Mouse (Mus musculus) embryonic facial prominence, embryonic 10.5 days (tissue): Measurements from ENCODE around the gene Gxylt2. TPM values are rescaled to one million over a fixed set of nuclear protein-coding genes. Genes with fewer than 3 reads are reported as not detected.

Experiments
- DNase-seq: peaks from one replicate; pipeline ENCODE4 v3.0.0-alpha.2; 2017; ENCODE audit warnings: low spot score
- H3K27ac ChIP-seq: fragments of 300-500 bp; sonication (generic); replicated peaks from 2 replicates; pipeline ENCODE4 v1.5.1; 2016; ENCODE audit warnings: mild to moderate bottlenecking
- H3K27me3 ChIP-seq: fragments of 300-500 bp; sonication (generic); replicated peaks from 2 replicates; pipeline ENCODE4 v1.6.1; 2016; ENCODE audit warnings: low read depth, mild to moderate bottlenecking; ENCODE audit not compliant: poor library complexity, severe bottlenecking
- H3K36me3 ChIP-seq: fragments of 300-500 bp; sonication (generic); replicated peaks from 2 replicates; pipeline ENCODE4 v1.6.1; 2016; ENCODE audit warnings: mild to moderate bottlenecking, moderate library complexity
- H3K4me1 ChIP-seq: fragments of 300-500 bp; sonication (generic); 2 replicates; pipeline ENCODE4 v1.6.1; 2016
- H3K4me3 ChIP-seq: fragments of 300-500 bp; sonication (generic); 2 replicates; pipeline ENCODE4 v1.5.1; 2016; ENCODE audit warnings: mild to moderate bottlenecking, moderate library complexity
- H3K9me3 ChIP-seq: fragments of 300-500 bp; sonication (generic); 2 replicates; pipeline ENCODE4 v1.6.1; 2016; ENCODE audit warnings: mild to moderate bottlenecking
- WGBS: fragments of 180-500 bp; shearing (Covaris S2); methylation state at CpG from one replicate; pipeline ENCODE4 v1.1.7; 2016; 5-methylcytosine and 5-hydroxymethylcytosine counted together
- polyA plus RNA-seq: library from polyadenylated mRNA; unstranded; fragments of >200 nt; fragmentation: Nextera tagmentation; extraction: Ambion mirVana; gene quantifications from 2 replicates; pipeline ENCODE4 v1.2.1, GENCODE M21; 2016

The Gxylt2 gene
- polyA plus RNA-seq, 1 experiment from 2014 or later = 3.6 TPM

- 89% methylated on average over 6 of the region's 6 CpGs for WGBS
- H3K27ac ChIP-seq = no peak overlapping the region
These were observed 15.6 kb downstream of the Gxylt2 start for GRCm38 (mm10) chr6:100720098-100720501.

GRCm38 (mm10) chr6:100720882-100721721, 16.6 kb downstream of the Gxylt2 start:
- no peak overlapping the region for H3K4me3 ChIP-seq
- WGBS = 51% methylated on average over 17 of the region's 17 CpGs
- no peaks in the 10 kb centered on the region for H3K9me3 ChIP-seq
- peaks cover 36% of the 10 kb centered on the region for H3K27me3 ChIP-seq
- H3K27ac ChIP-seq = no peak overlapping the region
- no peaks in the 10 kb centered on the region for H3K36me3 ChIP-seq
- peaks cover 33% of the 10 kb centered on the region for H3K4me1 ChIP-seq
- DNase-seq = no peak

More at GRCm38 (mm10) chr6:100720098-100720501, 15.6 kb downstream of the Gxylt2 start:
- DNase-seq = no peak
- H3K36me3 ChIP-seq = no peaks in the 10 kb centered on the region
- no peak overlapping the region for H3K4me3 ChIP-seq
- H3K27me3 ChIP-seq = peaks cover 36% of the 10 kb centered on the region
- no peaks in the 10 kb centered on the region for H3K9me3 ChIP-seq
- peaks cover 32% of the 10 kb centered on the region for H3K4me1 ChIP-seq

DNA sequence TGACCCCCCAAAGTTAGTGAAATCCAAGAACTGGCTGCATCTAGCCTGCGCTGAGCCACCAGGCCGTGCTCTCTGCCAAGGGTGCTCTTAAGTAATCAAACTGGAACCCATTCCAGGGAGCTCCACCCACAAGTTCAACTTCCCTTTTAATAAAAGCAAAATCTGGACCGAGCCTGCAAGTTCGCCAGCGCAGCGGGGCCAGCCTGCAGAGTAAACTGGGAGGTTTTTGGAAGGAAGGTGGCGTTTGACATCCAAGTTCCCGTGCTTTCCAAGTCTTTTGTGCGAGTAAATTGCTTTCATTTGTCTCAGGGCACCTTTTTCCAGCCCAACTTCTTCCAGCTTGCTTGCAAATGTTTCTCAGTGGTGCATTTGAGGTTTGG, 27.5 kb downstream of the Gxylt2 start:
- Histone ChIP-seq H3K36me3 (0 out of 2 replicates have a peak, but pooled peaks cover 4% of the 10 kb centered on the region), H3K4me1 (peaks cover 34% of the 10 kb centered on the region), H3K9me3 (no peaks in the 10 kb centered on the region), H3K27ac (peak overlapping the region; percentile 65), H3K4me3 (no peak overlapping the region), H3K27me3 (no peaks in the 10 kb centered on the region)
- 65% methylated on average over 9 of the region's 9 CpGs for WGBS
- peak; percentile 24 for DNase-seq

GRCm38 (mm10) chr6:100732376-100733021, 28.0 kb downstream of the Gxylt2 start:
- Histone ChIP-seq H3K27me3 (no peaks in the 10 kb centered on the region), H3K4me1 (peaks cover 34% of the 10 kb centered on the region), H3K27ac (peak overlapping the region; percentile 65), H3K36me3 (0 out of 2 replicates have a peak, but pooled peaks cover 4% of the 10 kb centered on the region), H3K4me3 (no peak overlapping the region), H3K9me3 (no peaks in the 10 kb centered on the region)
- peak; percentile 73 for DNase-seq
- WGBS = 46% methylated on average over 12 of the region's 12 CpGs

GRCm38 (mm10) chr6:100733218-100733617, 28.7 kb downstream of the Gxylt2 start:
- H3K4me1 ChIP-seq = peaks cover 34% of the 10 kb centered on the region
- H3K4me3 ChIP-seq = no peak overlapping the region
- no peak for DNase-seq
- no peaks in the 10 kb centered on the region for H3K27me3 ChIP-seq
- no peaks in the 10 kb centered on the region for H3K9me3 ChIP-seq
- 0 out of 2 replicates have a peak, but pooled peaks cover 4% of the 10 kb centered on the region for H3K36me3 ChIP-seq
- WGBS = 90% methylated on average over 10 of the region's 10 CpGs
- no peak overlapping the region for H3K27ac ChIP-seq

DNA sequence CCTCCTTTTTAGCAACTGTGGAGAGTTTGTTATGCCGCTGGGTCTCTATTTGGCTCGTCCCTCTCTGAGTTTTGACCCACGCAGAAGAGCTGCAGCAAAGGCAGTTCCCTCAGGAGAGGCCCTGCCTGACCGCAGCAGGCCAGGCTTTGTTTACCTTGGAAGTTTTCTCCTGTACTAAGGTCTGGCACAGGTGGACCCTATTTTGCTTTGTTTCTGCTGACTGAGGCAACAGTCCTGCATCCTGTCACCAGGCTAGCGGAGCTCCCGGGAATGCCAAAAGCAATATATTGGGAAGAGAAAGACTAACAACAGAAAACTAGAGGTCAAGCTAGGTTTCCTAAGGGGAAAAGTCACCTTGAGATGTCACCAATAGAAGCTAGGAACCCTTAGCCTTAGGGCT, 29.8 kb downstream of the Gxylt2 start:
- Histone ChIP-seq H3K4me3 (no peak overlapping the region), H3K27me3 (no peaks in the 10 kb centered on the region), H3K27ac (peak overlapping the region; percentile 11), H3K9me3 (no peaks in the 10 kb centered on the region), H3K4me1 (peaks cover 34% of the 10 kb centered on the region), H3K36me3 (0 out of 2 replicates have a peak, but pooled peaks cover 4% of the 10 kb centered on the region)
- 69% methylated on average over 6 of the region's 6 CpGs for WGBS
- DNase-seq = no peak

DNA sequence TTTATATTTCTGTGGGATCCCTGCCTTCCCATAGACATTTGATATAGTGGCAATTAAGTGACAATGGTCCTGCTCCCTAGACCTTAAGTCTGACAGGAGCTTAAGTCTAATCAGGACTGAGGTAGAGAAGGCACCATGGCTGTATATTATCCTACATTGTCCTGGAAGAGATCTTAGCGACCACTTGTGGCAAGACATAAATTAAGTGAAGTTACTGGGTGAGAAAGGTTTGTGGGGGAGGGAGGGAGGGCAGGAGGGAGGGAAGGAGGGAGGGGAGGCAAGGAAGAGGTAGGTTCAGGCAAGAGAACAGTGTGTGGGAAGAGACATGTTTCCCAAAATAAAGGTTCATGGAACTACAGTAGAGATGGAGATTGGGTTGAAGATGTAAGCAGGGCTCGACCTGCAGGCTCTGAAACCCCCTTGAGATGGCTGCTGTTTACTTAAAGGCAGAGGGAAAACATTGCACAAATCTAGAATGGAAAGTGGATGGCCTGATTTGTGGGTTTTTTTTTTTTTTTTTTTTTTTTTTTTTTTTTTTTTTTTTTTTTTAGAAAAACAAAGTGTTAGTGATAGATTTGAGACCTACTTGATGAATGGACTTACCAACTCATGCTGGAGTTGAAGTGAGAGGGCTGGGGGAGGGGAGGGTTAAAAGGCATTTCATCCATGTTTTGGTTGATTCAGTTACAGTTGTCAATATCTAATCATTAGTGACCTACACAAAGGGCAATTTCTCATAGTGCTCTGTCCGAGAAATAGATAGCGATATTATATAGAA, 54.1 kb downstream of the Gxylt2 start:
- Histone ChIP-seq H3K27ac (no peak overlapping the region), H3K4me3 (no peak overlapping the region), H3K27me3 (no peaks in the 10 kb centered on the region), H3K9me3 (no peaks in the 10 kb centered on the region), H3K4me1 (no peaks in the 10 kb centered on the region), H3K36me3 (no peaks in the 10 kb centered on the region)
- WGBS = 82% methylated on average over 4 of the region's 4 CpGs
- no peak for DNase-seq

DNA sequence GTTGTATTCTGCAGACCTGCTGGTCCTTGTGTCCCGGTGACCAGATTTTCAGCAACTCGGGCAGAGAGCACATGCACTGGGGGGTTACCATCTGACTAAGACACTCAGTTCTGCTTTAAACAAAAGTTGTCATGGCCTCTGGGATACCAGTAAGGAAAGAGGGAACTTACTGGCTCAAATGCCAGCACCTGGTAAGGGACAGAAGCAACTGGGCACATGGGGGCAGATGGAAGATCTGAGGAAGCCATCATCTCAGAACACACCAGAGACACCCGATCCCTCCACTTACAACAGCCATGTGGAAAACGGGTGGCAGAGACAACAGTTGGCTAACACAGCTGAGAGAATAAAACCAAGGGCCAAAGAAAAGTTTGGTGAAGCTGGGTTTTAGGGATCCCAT, 63.2 kb downstream of the Gxylt2 start:
- no peaks in the 10 kb centered on the region for H3K9me3 ChIP-seq
- no peak overlapping the region for H3K27ac ChIP-seq
- H3K4me3 ChIP-seq = no peak overlapping the region
- no peaks in the 10 kb centered on the region for H3K36me3 ChIP-seq
- no peak for DNase-seq
- H3K27me3 ChIP-seq = no peaks in the 10 kb centered on the region
- WGBS = 87% methylated on average over 4 of the region's 4 CpGs
- H3K4me1 ChIP-seq = no peaks in the 10 kb centered on the region

- H3K27ac ChIP-seq = no peak overlapping the region
- peak; percentile 48 for DNase-seq
- H3K4me3 ChIP-seq = no peak overlapping the region
- no peaks in the 10 kb centered on the region for H3K36me3 ChIP-seq
- 67% methylated on average over 15 of the region's 15 CpGs for WGBS
- H3K27me3 ChIP-seq = no peaks in the 10 kb centered on the region
- no peaks in the 10 kb centered on the region for H3K9me3 ChIP-seq
- peaks cover 27% of the 10 kb centered on the region for H3K4me1 ChIP-seq
These were observed 71.5 kb downstream of the Gxylt2 start for GRCm38 (mm10) chr6:100775923-100776505.

- Histone ChIP-seq H3K9me3 (no peaks in the 10 kb centered on the region), H3K4me1 (peaks cover 27% of the 10 kb centered on the region), H3K4me3 (no peak overlapping the region), H3K36me3 (no peaks in the 10 kb centered on the region), H3K27ac (peak overlapping the region; percentile 19; the same call in 1 of the 2 replicates), H3K27me3 (no peaks in the 10 kb centered on the region)
- no peak for DNase-seq
- WGBS = 84% methylated on average over 5 of the region's 5 CpGs
These were observed 74.1 kb downstream of the Gxylt2 start for GRCm38 (mm10) chr6:100778595-100778994.

DNA sequence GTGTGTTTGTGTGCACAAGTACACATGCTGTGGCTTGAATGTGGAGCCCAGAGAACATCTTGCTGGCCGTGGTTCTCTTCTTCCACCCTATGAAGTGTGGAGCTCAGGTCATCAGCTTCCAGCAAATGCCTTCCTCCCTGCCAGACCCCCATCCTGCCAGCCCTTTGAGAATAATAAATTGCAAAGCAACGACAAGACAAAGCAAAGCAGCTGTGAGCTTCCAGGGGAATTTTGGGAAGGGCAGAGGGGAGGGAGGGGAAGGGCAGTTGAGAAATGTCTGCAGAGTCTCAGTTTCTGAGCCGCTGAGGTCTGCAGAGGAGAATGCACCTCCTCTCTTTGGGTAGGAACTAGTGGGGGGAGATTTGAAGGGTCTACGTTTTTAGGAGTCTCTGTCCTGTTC, 75.9 kb downstream of the Gxylt2 start:
- DNase-seq = no peak
- no peaks in the 10 kb centered on the region for H3K27me3 ChIP-seq
- H3K4me3 ChIP-seq = no peak overlapping the region
- WGBS = 45% methylated on average over 4 of the region's 4 CpGs
- H3K9me3 ChIP-seq = no peaks in the 10 kb centered on the region
- H3K27ac ChIP-seq = 0 out of 2 replicates have a peak overlapping the region, but pooled peaks have one; percentile 20
- peaks cover 27% of the 10 kb centered on the region for H3K4me1 ChIP-seq
- peaks cover 3% of the 10 kb centered on the region; the same call in 1 of the 2 replicates for H3K36me3 ChIP-seq

DNA sequence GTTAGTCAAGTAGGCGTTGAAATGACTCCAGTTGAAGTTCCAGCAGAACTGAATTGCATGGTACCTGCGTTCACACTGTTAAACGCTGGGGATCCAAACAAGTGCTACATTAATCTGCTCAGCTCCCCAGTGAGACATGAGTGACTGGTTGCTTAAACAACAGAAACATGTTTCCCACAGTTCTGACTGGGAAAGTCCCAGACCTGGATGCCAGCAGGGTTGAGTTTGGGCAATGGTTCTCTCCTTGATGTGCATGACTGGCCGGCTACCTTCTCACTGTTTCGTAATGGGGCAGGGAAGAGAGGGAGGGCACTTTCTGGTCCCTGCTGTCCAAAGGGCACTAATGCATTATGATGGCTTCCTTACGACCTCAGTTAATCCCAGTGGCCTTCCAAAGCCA, 77.1 kb downstream of the Gxylt2 start:
- Histone ChIP-seq H3K27ac (no peak overlapping the region), H3K27me3 (no peaks in the 10 kb centered on the region), H3K4me1 (peaks cover 20% of the 10 kb centered on the region), H3K4me3 (no peak overlapping the region), H3K9me3 (0 out of 2 replicates have a peak, but pooled peaks cover 1% of the 10 kb centered on the region), H3K36me3 (peaks cover 4% of the 10 kb centered on the region; the same call in 1 of the 2 replicates)
- no peak for DNase-seq
- WGBS = 90% methylated on average over 6 of the region's 6 CpGs
